Comparison of ENCODE assay signal across 8 mouse cellular contexts in the genomic region with DNA sequence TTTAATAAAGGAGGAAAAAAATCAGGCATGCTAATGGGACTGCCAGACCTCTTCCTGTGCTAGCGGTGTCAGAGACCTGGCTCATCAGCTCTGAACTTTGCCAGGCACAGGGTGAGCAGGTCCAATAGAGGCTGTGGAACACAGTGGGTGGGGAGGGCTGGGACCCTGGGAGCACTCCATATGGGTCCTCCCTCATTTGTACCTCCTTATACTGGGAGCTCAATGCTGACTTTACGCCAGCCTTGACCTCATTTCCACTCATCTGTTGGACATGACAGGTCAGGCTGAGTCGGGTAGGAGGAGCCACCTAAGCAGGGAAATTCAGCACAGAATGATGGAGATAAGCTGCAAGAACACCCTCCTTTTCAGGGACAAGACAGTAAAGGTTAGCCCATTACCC. TPM values are rescaled to one million over a fixed set of nuclear protein-coding genes. Genes with fewer than 3 reads are reported as not detected.
DNase-seq lines count a peak whose midpoint lies in the region; ATAC-seq and TF ChIP-seq lines count a peak whose summit lies in the region.

No protein-coding gene starts in this region.

- WGBS in embryonic facial prominence, embryonic 11.5 days, result 89% methylated on average over 3 of the region's 3 CpGs
- 60% methylated on average over 3 of the region's 3 CpGs for WGBS in heart, postnatal 0 days
- WGBS in midbrain, embryonic 15.5 days, result 86% methylated on average over 3 of the region's 3 CpGs

- H3K4me1 ChIP-seq in embryonic facial prominence, embryonic 11.5 days (ENCODE audit: control insufficient read depth, insufficient read depth, low read length), result peaks cover 6% of the 10 kb centered on the region
- peaks cover 19% of the 10 kb centered on the region for H3K4me1 ChIP-seq in heart, postnatal 0 days (ENCODE audit: control insufficient read depth, insufficient read depth)
- peaks cover 27% of the 10 kb centered on the region for H3K4me1 ChIP-seq in midbrain, embryonic 15.5 days

- no peak overlapping the region; the same call in 1 of the 2 replicates for H3K4me3 ChIP-seq in layer of hippocampus, adult 2 months
- no peak overlapping the region; the same call in 1 of the 2 replicates for H3K4me3 ChIP-seq in embryonic facial prominence, embryonic 11.5 days (ENCODE audit: low read depth, low read length)
- no peak overlapping the region for H3K4me3 ChIP-seq in heart, postnatal 0 days (ENCODE audit: low read depth, low read length)
- H3K4me3 ChIP-seq in midbrain, embryonic 15.5 days, result peak overlapping the region; percentile 75

- H3K27ac ChIP-seq in layer of hippocampus, adult 2 months, result peak overlapping the region; percentile 89; the same call in 1 of the 2 replicates
- H3K27ac ChIP-seq in embryonic facial prominence, embryonic 11.5 days (replicated peaks; ENCODE audit: low read depth, low read length), result peak overlapping the region; percentile 78
- peak overlapping the region; percentile 98 for H3K27ac ChIP-seq in heart, postnatal 0 days (ENCODE audit: low read depth)
- peak overlapping the region; percentile 93 for H3K27ac ChIP-seq in midbrain, embryonic 15.5 days

- no peaks in the 10 kb centered on the region for H3K9me3 ChIP-seq in embryonic facial prominence, embryonic 11.5 days (replicated peaks; ENCODE audit: control insufficient read depth, low read length)
- no peaks in the 10 kb centered on the region for H3K9me3 ChIP-seq in heart, postnatal 0 days (replicated peaks; ENCODE audit: control insufficient read depth, low read length)
- H3K9me3 ChIP-seq in midbrain, embryonic 15.5 days, result no peaks in the 10 kb centered on the region

- H3K9ac ChIP-seq in embryonic facial prominence, embryonic 11.5 days (replicated peaks; ENCODE audit: low read length), result no peak overlapping the region; the same call in 1 of the 2 replicates
- H3K9ac ChIP-seq in heart, postnatal 0 days (replicated peaks; ENCODE audit: low read depth, low read length), result no peak overlapping the region
- H3K9ac ChIP-seq in midbrain, embryonic 15.5 days, result no peak overlapping the region

- ATAC-seq in embryonic facial prominence, embryonic 11.5 days (replicated peaks; ENCODE audit: insufficient number of reproducible peaks, low FRiP score, low TSS enrichment, low read depth), result no peak
- no peak for ATAC-seq in heart, postnatal 0 days (ENCODE audit: insufficient read depth, low read depth)
- no peak for ATAC-seq in midbrain, embryonic 15.5 days (replicated peaks)
- ATAC-seq in megakaryocyte progenitor cell, adult 5-6 weeks (replicated peaks; ENCODE audit: poor library complexity), result no peak

- H3K4me2 ChIP-seq in embryonic facial prominence, embryonic 11.5 days (ENCODE audit: low read depth, low read length), result peak overlapping the region; percentile 39; the same call in 1 of the 2 replicates
- no peak overlapping the region for H3K4me2 ChIP-seq in heart, postnatal 0 days (ENCODE audit: low read depth, low read length)
- H3K4me2 ChIP-seq in midbrain, embryonic 15.5 days, result peak overlapping the region; percentile 60

- no peak for TF ChIP-seq EP300 in heart, postnatal 0 days (IDR thresholded peaks at IDR 0.05; ENCODE audit: low read depth)

- TF ChIP-seq CTCF in layer of hippocampus, adult 2 months (conservative IDR thresholded peaks at IDR 0.05), result no peak
- no peak for TF ChIP-seq CTCF in heart, postnatal 0 days (IDR thresholded peaks at IDR 0.05; ENCODE audit: low read depth)

- no peak for DNase-seq in layer of hippocampus, adult 2 months (ENCODE audit: low spot score in 2 of 2)
- no peak for DNase-seq in layer of hippocampus, adult 9-11 months
- no peak for DNase-seq in embryonic facial prominence, embryonic 11.5 days (ENCODE audit: low spot score)
- DNase-seq in heart, postnatal 0 days (ENCODE audit: low spot score), result no peak
- no peak for DNase-seq in frontal cortex, postnatal 10 days (ENCODE audit: low spot score in 2 of 2)
- no peak for DNase-seq in lung, adult 18-20 months

- H3K27me3 ChIP-seq in embryonic facial prominence, embryonic 11.5 days (ENCODE audit: control insufficient read depth, insufficient read depth, low read length), result no peaks in the 10 kb centered on the region
- H3K27me3 ChIP-seq in heart, postnatal 0 days (ENCODE audit: control insufficient read depth, insufficient read depth, low read length), result no peaks in the 10 kb centered on the region
- H3K27me3 ChIP-seq in midbrain, embryonic 15.5 days (replicated peaks), result no peaks in the 10 kb centered on the region

- peaks cover 7% of the 10 kb centered on the region for H3K36me3 ChIP-seq in embryonic facial prominence, embryonic 11.5 days (replicated peaks; ENCODE audit: control insufficient read depth, insufficient read depth, low read depth, low read length)
- peaks cover 60% of the 10 kb centered on the region for H3K36me3 ChIP-seq in heart, postnatal 0 days (replicated peaks; ENCODE audit: control insufficient read depth, insufficient read depth, low read length)
- H3K36me3 ChIP-seq in midbrain, embryonic 15.5 days (replicated peaks), result peaks cover 22% of the 10 kb centered on the region; the same call in 1 of the 2 replicates

RNA-seq across cellular contexts. Expression of gene Tssc4, which starts 1.2 kb away (rescaled TPM):
- 10 to 100 TPM; 38.5 to 41.4 TPM for total RNA-seq in layer of hippocampus, adult 2 months (2021)
- 59.8 and 65.2 TPM in 2 replicates for polyA plus RNA-seq in embryonic facial prominence, embryonic 11.5 days (2014; fragmentation: Nextera tagmentation; extraction: Ambion mirVana)
- total RNA-seq in heart, postnatal 0 days (2014; rRNA removed; ENCODE audit: low replicate concordance), result 61.9 and 71.7 TPM in 2 replicates
- 33.7 and 34.0 TPM in 2 replicates for polyA plus RNA-seq in heart, postnatal 0 days (2015; fragmentation: Nextera tagmentation; extraction: Ambion mirVana)
- polyA plus RNA-seq in midbrain, embryonic 15.5 days (2015; fragmentation: Nextera tagmentation; extraction: Ambion mirVana), result 103 and 114 TPM in 2 replicates
- 18.7 and 23.5 TPM in 2 replicates for total RNA-seq in megakaryocyte progenitor cell, adult 5-6 weeks (2015)
- 26.8 and 33.7 TPM in 2 replicates for total RNA-seq in megakaryocyte progenitor cell, adult 5-6 weeks (2017)

RNA-seq across cellular contexts. Expression of gene Cd81, which starts 15.4 kb away (rescaled TPM):
- 100 to 1,000 TPM; 419 to 448 TPM for total RNA-seq in layer of hippocampus, adult 2 months (2021)
- polyA plus RNA-seq in embryonic facial prominence, embryonic 11.5 days (2014; fragmentation: Nextera tagmentation; extraction: Ambion mirVana), result 286 and 304 TPM in 2 replicates
- total RNA-seq in heart, postnatal 0 days (2014; rRNA removed; ENCODE audit: low replicate concordance), result 1,221 and 1,316 TPM in 2 replicates
- polyA plus RNA-seq in heart, postnatal 0 days (2015; fragmentation: Nextera tagmentation; extraction: Ambion mirVana), result 793 and 811 TPM in 2 replicates
- 374 and 398 TPM in 2 replicates for polyA plus RNA-seq in midbrain, embryonic 15.5 days (2015; fragmentation: Nextera tagmentation; extraction: Ambion mirVana)
- total RNA-seq in megakaryocyte progenitor cell, adult 5-6 weeks (2015), result 118 and 140 TPM in 2 replicates
- total RNA-seq in megakaryocyte progenitor cell, adult 5-6 weeks (2017), result 121 and 181 TPM in 2 replicates

RNA-seq across cellular contexts. Expression of gene Trpm5, which starts 26.5 kb away (rescaled TPM):
- not detected for total RNA-seq in layer of hippocampus, adult 2 months (2021)
- 0.84 and 1.1 TPM in 2 replicates for polyA plus RNA-seq in embryonic facial prominence, embryonic 11.5 days (2014; fragmentation: Nextera tagmentation; extraction: Ambion mirVana)
- 0.61 and 2.1 TPM in 2 replicates for total RNA-seq in heart, postnatal 0 days (2014; rRNA removed; ENCODE audit: low replicate concordance)
- polyA plus RNA-seq in heart, postnatal 0 days (2015; fragmentation: Nextera tagmentation; extraction: Ambion mirVana), result 0.70 and 1.6 TPM in 2 replicates
- 1.3 and 1.6 TPM in 2 replicates for polyA plus RNA-seq in midbrain, embryonic 15.5 days (2015; fragmentation: Nextera tagmentation; extraction: Ambion mirVana)
- total RNA-seq in megakaryocyte progenitor cell, adult 5-6 weeks (2015), result not detected in 2 replicates
- total RNA-seq in megakaryocyte progenitor cell, adult 5-6 weeks (2017), result not detected in 2 replicates

RNA-seq across cellular contexts. Expression of gene Kcnq1, which starts 38.3 kb away (rescaled TPM):
- under 1 TPM; 0.29 to 0.97 TPM for total RNA-seq in layer of hippocampus, adult 2 months (2021)
- polyA plus RNA-seq in embryonic facial prominence, embryonic 11.5 days (2014; fragmentation: Nextera tagmentation; extraction: Ambion mirVana), result 0.81 and 1.5 TPM in 2 replicates
- total RNA-seq in heart, postnatal 0 days (2014; rRNA removed; ENCODE audit: low replicate concordance), result 73.3 and 75.9 TPM in 2 replicates
- polyA plus RNA-seq in heart, postnatal 0 days (2015; fragmentation: Nextera tagmentation; extraction: Ambion mirVana), result 36.4 and 37.2 TPM in 2 replicates
- polyA plus RNA-seq in midbrain, embryonic 15.5 days (2015; fragmentation: Nextera tagmentation; extraction: Ambion mirVana), result 1.3 and 1.8 TPM in 2 replicates
- not detected in 2 replicates for total RNA-seq in megakaryocyte progenitor cell, adult 5-6 weeks (2015)
- not detected in 2 replicates for total RNA-seq in megakaryocyte progenitor cell, adult 5-6 weeks (2017)
